Comparison of ENCODE assay signal across 13 mouse cellular contexts in genomic region chr14:7854366-7854765, GRCm38 (mm10). TPM values are rescaled to one million over a fixed set of nuclear protein-coding genes. Genes with fewer than 3 reads are reported as not detected.
A peak's percentile ranks its signal among the peaks of the same experiment; 100 is the strongest.
DNase-seq lines count a peak whose midpoint lies in the region; ATAC-seq and TF ChIP-seq lines count a peak whose summit lies in the region.
"Had no signal": no experiment of that assay in that cellular context is flagged by ENCODE, and none has a peak within 500 bp of the region (broad histone marks: within the 10 kb centered on the region; RNA-seq: fewer than 3 reads in every experiment).

No protein-coding gene starts in this region.

- no peaks in the 10 kb centered on the region for H3K27me3 ChIP-seq in heart, embryonic 13.5 days (replicated peaks)
- H3K27me3 ChIP-seq in midbrain, embryonic 10.5 days (ENCODE audit: low read depth, poor library complexity, severe bottlenecking), result no peaks in the 10 kb centered on the region
- no peaks in the 10 kb centered on the region for H3K27me3 ChIP-seq in midbrain, embryonic 11.5 days (ENCODE audit: control insufficient read depth, insufficient read depth, low read length)
- H3K27me3 ChIP-seq in embryonic facial prominence, embryonic 15.5 days, result no peaks in the 10 kb centered on the region
- no peaks in the 10 kb centered on the region for H3K27me3 ChIP-seq in myocyte (ENCODE audit: control insufficient read depth, insufficient read depth, insufficient read length)

- H3K79me2 ChIP-seq in myocyte (ENCODE audit: control insufficient read depth, insufficient read depth), result peaks cover 100% of the 10 kb centered on the region

- TF ChIP-seq POLR2A in myocyte (IDR thresholded peaks at IDR 0.05; ENCODE audit: insufficient read length, low read depth), result no peak

- H3K4me1 ChIP-seq in heart, embryonic 13.5 days, result peaks cover 66% of the 10 kb centered on the region
- H3K4me1 ChIP-seq in midbrain, embryonic 10.5 days, result peaks cover 36% of the 10 kb centered on the region
- peaks cover 7% of the 10 kb centered on the region for H3K4me1 ChIP-seq in midbrain, embryonic 11.5 days (ENCODE audit: control insufficient read depth, insufficient read depth, low read length)
- H3K4me1 ChIP-seq in embryonic facial prominence, embryonic 15.5 days, result peaks cover 52% of the 10 kb centered on the region

- no peak overlapping the region for H3K9ac ChIP-seq in heart, embryonic 13.5 days
- H3K9ac ChIP-seq in midbrain, embryonic 11.5 days (ENCODE audit: low read length), result no peak overlapping the region
- no peak overlapping the region for H3K9ac ChIP-seq in embryonic facial prominence, embryonic 15.5 days
- H3K9ac ChIP-seq: lung, embryonic 14.5 days had no signal

- WGBS in heart, embryonic 13.5 days, result 74% methylated on average over 6 of the region's 6 CpGs
- 91% methylated on average over 6 of the region's 6 CpGs for WGBS in midbrain, embryonic 10.5 days
- WGBS in midbrain, embryonic 11.5 days, result 83% methylated on average over 6 of the region's 6 CpGs
- WGBS in embryonic facial prominence, embryonic 15.5 days, result 59% methylated on average over 6 of the region's 6 CpGs

- intact Hi-C loops in heart, postnatal 10 days (cut with DNase I), result no loop called here
- intact Hi-C loops in left cerebral cortex, postnatal 36 days (cut with DNase I), result no loop called here

- H3K4me3 ChIP-seq in heart, embryonic 13.5 days, result no peak overlapping the region
- no peak overlapping the region for H3K4me3 ChIP-seq in midbrain, embryonic 10.5 days
- no peak overlapping the region for H3K4me3 ChIP-seq in midbrain, embryonic 11.5 days (ENCODE audit: low read depth, low read length)
- H3K4me3 ChIP-seq in embryonic facial prominence, embryonic 15.5 days (replicated peaks), result no peak overlapping the region
- H3K4me3 ChIP-seq in myocyte, result no peak overlapping the region
- H3K4me3 ChIP-seq: left cerebral cortex, adult 2 months had no signal

- H3K36me3 ChIP-seq in heart, embryonic 13.5 days, result no peaks in the 10 kb centered on the region
- H3K36me3 ChIP-seq in midbrain, embryonic 10.5 days, result no peaks in the 10 kb centered on the region
- H3K36me3 ChIP-seq in midbrain, embryonic 11.5 days (ENCODE audit: control insufficient read depth, insufficient read depth, low read length), result no peaks in the 10 kb centered on the region
- H3K36me3 ChIP-seq in embryonic facial prominence, embryonic 15.5 days, result no peaks in the 10 kb centered on the region
- H3K36me3 ChIP-seq in myocyte (ENCODE audit: control insufficient read depth, insufficient read depth), result no peaks in the 10 kb centered on the region

- no peak overlapping the region for H3ac ChIP-seq in myocyte (ENCODE audit: control insufficient read depth, insufficient read length)

- no peak overlapping the region for H3K4me2 ChIP-seq in heart, embryonic 13.5 days
- no peak overlapping the region for H3K4me2 ChIP-seq in midbrain, embryonic 11.5 days
- H3K4me2 ChIP-seq in embryonic facial prominence, embryonic 15.5 days (replicated peaks), result no peak overlapping the region
- peak overlapping the region; percentile 60 for H3K4me2 ChIP-seq in myocyte (ENCODE audit: low read depth)
- H3K4me2 ChIP-seq: lung, embryonic 14.5 days had no signal

- no peak for ATAC-seq in heart, embryonic 13.5 days (ENCODE audit: extremely low read depth, insufficient number of reproducible peaks, low FRiP score, low TSS enrichment)
- no peak for ATAC-seq in midbrain, embryonic 11.5 days (ENCODE audit: low FRiP score)
- ATAC-seq in embryonic facial prominence, embryonic 15.5 days (ENCODE audit: insufficient number of reproducible peaks, low FRiP score, low TSS enrichment, low read depth), result no peak

- no peak for DNase-seq in heart, postnatal 10 days
- no peak for DNase-seq in midbrain, embryonic 10.5 days (ENCODE audit: low spot score)
- no peak for DNase-seq in midbrain, embryonic 11.5 days (ENCODE audit: low spot score, missing footprints)
- DNase-seq in embryo, embryonic 9.5 days (ENCODE audit: extremely low spot score), result no peak
- DNase-seq in left cerebral cortex, postnatal 36 days (ENCODE audit: low spot score in 2 of 2), result no peak
- DNase-seq: cerebellum, adult 9-11 months; spleen, adult 18-20 months; thymus, adult 18-20 months had no signal

- H3K9me3 ChIP-seq in heart, embryonic 13.5 days, result no peaks in the 10 kb centered on the region
- H3K9me3 ChIP-seq in midbrain, embryonic 10.5 days (replicated peaks), result no peaks in the 10 kb centered on the region
- H3K9me3 ChIP-seq in midbrain, embryonic 11.5 days (ENCODE audit: control insufficient read depth, low read length), result no peaks in the 10 kb centered on the region
- H3K9me3 ChIP-seq in embryonic facial prominence, embryonic 15.5 days (replicated peaks), result no peaks in the 10 kb centered on the region

- H3K27ac ChIP-seq in heart, embryonic 13.5 days (replicated peaks), result 0 out of 2 replicates have a peak overlapping the region, but pooled peaks have one; percentile 75
- H3K27ac ChIP-seq in midbrain, embryonic 10.5 days (replicated peaks), result 0 out of 2 replicates have a peak overlapping the region, but pooled peaks have one; percentile 9
- no peak overlapping the region for H3K27ac ChIP-seq in midbrain, embryonic 11.5 days (ENCODE audit: low read depth, low read length)
- H3K27ac ChIP-seq in embryonic facial prominence, embryonic 15.5 days (replicated peaks), result peak overlapping the region; percentile 51; the same call in 1 of the 2 replicates
- H3K27ac ChIP-seq: left cerebral cortex, adult 2 months had no signal

TF ChIP-seq in myocyte, 11 proteins besides CTCF, POLR2A, EP300 and RAD21:
- no peak for TF ChIP-seq CEBPB (IDR thresholded peaks at IDR 0.05; ENCODE audit: insufficient read depth, poor library complexity, severe bottlenecking)
- TF ChIP-seq SRF (IDR thresholded peaks at IDR 0.05; ENCODE audit: control insufficient read depth, insufficient read length, low read depth), result no peak
- no peak for TF ChIP-seq MYOD1 (IDR thresholded peaks at IDR 0.05; ENCODE audit: control insufficient read depth in 1 of 3, insufficient read length in 2 of 3, low read depth in 2 of 3)
- TF ChIP-seq MYOG (IDR thresholded peaks at IDR 0.05; ENCODE audit: control insufficient read depth in 1 of 3, insufficient read depth in 1 of 3, insufficient read length in 2 of 3, low read depth in 2 of 3), result no peak

RNA-seq across cellular contexts. Expression of gene Flnb, which starts 36.6 kb away (rescaled TPM):
- polyA plus RNA-seq in heart, embryonic 13.5 days (2015; fragmentation: Nextera tagmentation; extraction: Ambion mirVana), result 7.5 and 8.5 TPM in 2 replicates
- total RNA-seq in heart, postnatal 10 days (2021), result 10 to 100 TPM; 40.5 to 43.6 TPM
- 13.8 and 17.0 TPM in 2 replicates for polyA plus RNA-seq in midbrain, embryonic 10.5 days (2016; fragmentation: Nextera tagmentation; extraction: Ambion mirVana)
- polyA plus RNA-seq in midbrain, embryonic 11.5 days (2014; fragmentation: Nextera tagmentation; extraction: Ambion mirVana), result 10.9 and 12.0 TPM in 2 replicates
- polyA plus RNA-seq in embryonic facial prominence, embryonic 15.5 days (2015; fragmentation: Nextera tagmentation; extraction: Ambion mirVana), result 22.2 and 22.7 TPM in 2 replicates
- 54.5 TPM for polyA plus RNA-seq in myocyte (2012; fragmentation: generic; extraction: Trizol)
- total RNA-seq in left cerebral cortex, postnatal 36 days (2021), result 10 to 100 TPM; 20.7 to 44.9 TPM
